ENCODE assay signal across 9 mouse cellular contexts in the genomic region with DNA sequence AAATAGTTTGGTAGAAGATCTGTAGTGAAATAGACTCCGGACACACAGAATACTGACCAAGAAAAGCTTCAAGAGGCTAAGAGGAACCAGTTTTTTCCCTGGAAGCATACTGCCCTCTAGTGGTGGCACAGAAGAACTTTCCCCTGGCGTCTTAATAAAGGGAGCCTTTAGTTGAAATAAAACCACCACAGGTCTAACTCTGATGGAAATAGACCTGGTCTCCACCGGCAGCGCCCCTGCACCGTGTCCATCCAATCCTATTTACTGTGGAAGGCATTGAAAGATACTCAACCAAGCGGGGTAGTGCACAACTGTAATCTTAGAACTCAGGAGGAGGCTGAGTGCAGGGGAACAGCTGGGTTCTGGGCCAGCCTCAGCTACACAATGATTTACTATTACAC. TPM values are rescaled to one million over a fixed set of nuclear protein-coding genes. Genes with fewer than 3 reads are reported as not detected.
DNase-seq lines count a peak whose midpoint lies in the region; ATAC-seq lines count a peak whose summit lies in the region.
"Had no signal": no experiment of that assay in that cellular context is flagged by ENCODE, and none has a peak within 500 bp of the region (broad histone marks: within the 10 kb centered on the region; RNA-seq: fewer than 3 reads in every experiment).

No protein-coding gene starts in this region.

- H3K27ac ChIP-seq in hindbrain, embryonic 11.5 days (ENCODE audit: low read depth, low read length), result no peak overlapping the region
- H3K27ac ChIP-seq in limb, embryonic 10.5 days, result no peak overlapping the region
- no peak overlapping the region for H3K27ac ChIP-seq in midbrain, embryonic 16.5 days (ENCODE audit: low read length)
- H3K27ac ChIP-seq in stomach, embryonic 14.5 days (ENCODE audit: low read length), result no peak overlapping the region
- H3K27ac ChIP-seq: macrophage had no signal

- ATAC-seq in hindbrain, embryonic 11.5 days (ENCODE audit: low FRiP score), result peak; percentile 68
- peak; percentile 76 for ATAC-seq in midbrain, embryonic 16.5 days
- peak; percentile 61 for ATAC-seq in stomach, embryonic 14.5 days (ENCODE audit: insufficient number of reproducible peaks, insufficient read depth, low FRiP score, low read depth)

- H3K9me3 ChIP-seq in hindbrain, embryonic 11.5 days (ENCODE audit: control insufficient read depth, low read length), result no peaks in the 10 kb centered on the region
- H3K9me3 ChIP-seq in limb, embryonic 10.5 days (replicated peaks), result no peaks in the 10 kb centered on the region
- no peaks in the 10 kb centered on the region for H3K9me3 ChIP-seq in midbrain, embryonic 16.5 days (replicated peaks; ENCODE audit: control insufficient read depth, low read length, poor library complexity, severe bottlenecking)
- no peaks in the 10 kb centered on the region for H3K9me3 ChIP-seq in stomach, embryonic 14.5 days (ENCODE audit: control insufficient read depth, low read depth, low read length)

- H3K4me1 ChIP-seq in hindbrain, embryonic 11.5 days (replicated peaks; ENCODE audit: control insufficient read depth, insufficient read depth, low read length), result no peaks in the 10 kb centered on the region
- no peaks in the 10 kb centered on the region for H3K4me1 ChIP-seq in limb, embryonic 10.5 days
- no peaks in the 10 kb centered on the region for H3K4me1 ChIP-seq in midbrain, embryonic 16.5 days (ENCODE audit: control insufficient read depth, insufficient read depth, low read length)
- H3K4me1 ChIP-seq in stomach, embryonic 14.5 days (ENCODE audit: control insufficient read depth, insufficient read depth, low read length), result no peaks in the 10 kb centered on the region

- no peaks in the 10 kb centered on the region for H3K36me3 ChIP-seq in hindbrain, embryonic 11.5 days (ENCODE audit: control insufficient read depth, insufficient read depth, low read length)
- H3K36me3 ChIP-seq in limb, embryonic 10.5 days, result no peaks in the 10 kb centered on the region
- no peaks in the 10 kb centered on the region for H3K36me3 ChIP-seq in midbrain, embryonic 16.5 days (ENCODE audit: control insufficient read depth, insufficient read depth, low read length)
- no peaks in the 10 kb centered on the region for H3K36me3 ChIP-seq in stomach, embryonic 14.5 days (ENCODE audit: control insufficient read depth, insufficient read depth, low read length)

- no peak overlapping the region for H3K4me2 ChIP-seq in hindbrain, embryonic 11.5 days (replicated peaks; ENCODE audit: low read depth, low read length)
- no peak overlapping the region for H3K4me2 ChIP-seq in midbrain, embryonic 16.5 days (ENCODE audit: low read length)
- no peak overlapping the region for H3K4me2 ChIP-seq in stomach, embryonic 14.5 days (replicated peaks; ENCODE audit: low read depth, low read length)

- 25% methylated on average over 6 of the region's 6 CpGs for WGBS in hindbrain, embryonic 11.5 days
- 28% methylated on average over 6 of the region's 6 CpGs for WGBS in limb, embryonic 10.5 days
- 14% methylated on average over 6 of the region's 6 CpGs for WGBS in midbrain, embryonic 16.5 days
- WGBS in stomach, embryonic 14.5 days, result 20% methylated on average over 6 of the region's 6 CpGs

- peak; percentile 3 for DNase-seq in kidney, adult 18-20 months
- DNase-seq in kidney, adult 11 months, result no peak
- peak; percentile 49 for DNase-seq in T-cell, adult 2 months (ENCODE audit: low spot score)
- DNase-seq in embryo, embryonic 10 days (ENCODE audit: low spot score), result peak; percentile 82
- DNase-seq in hindbrain, embryonic 11.5 days (ENCODE audit: low spot score), result peak; percentile 75
- peak; percentile 35 for DNase-seq in limb, embryonic 10.5 days (ENCODE audit: low spot score)

- H3K9ac ChIP-seq in hindbrain, embryonic 11.5 days (ENCODE audit: low read depth, low read length), result no peak overlapping the region
- H3K9ac ChIP-seq in midbrain, embryonic 16.5 days (ENCODE audit: low read depth, low read length), result 0 out of 2 replicates have a peak overlapping the region, but pooled peaks have one; percentile 20
- no peak overlapping the region for H3K9ac ChIP-seq in stomach, embryonic 14.5 days (replicated peaks; ENCODE audit: low read depth, low read length)

- no peaks in the 10 kb centered on the region for H3K27me3 ChIP-seq in hindbrain, embryonic 11.5 days (ENCODE audit: control insufficient read depth, insufficient read depth, low read length)
- H3K27me3 ChIP-seq in limb, embryonic 10.5 days (ENCODE audit: low read depth, poor library complexity, severe bottlenecking), result no peaks in the 10 kb centered on the region
- H3K27me3 ChIP-seq in midbrain, embryonic 16.5 days (ENCODE audit: control insufficient read depth, insufficient read depth, low read depth, low read length), result no peaks in the 10 kb centered on the region
- no peaks in the 10 kb centered on the region for H3K27me3 ChIP-seq in stomach, embryonic 14.5 days (ENCODE audit: control insufficient read depth, insufficient read depth, low read length)

- no peak overlapping the region for H3K4me3 ChIP-seq in hindbrain, embryonic 11.5 days (ENCODE audit: low read depth, low read length)
- no peak overlapping the region for H3K4me3 ChIP-seq in limb, embryonic 10.5 days
- no peak overlapping the region for H3K4me3 ChIP-seq in midbrain, embryonic 16.5 days (ENCODE audit: low read depth, low read length)
- H3K4me3 ChIP-seq in stomach, embryonic 14.5 days (ENCODE audit: low read depth, low read length), result no peak overlapping the region

RNA-seq across cellular contexts. Expression of a gene that starts 19.7 kb away (rescaled TPM):
- polyA plus RNA-seq in hindbrain, embryonic 11.5 days (2014; fragmentation: Nextera tagmentation; extraction: Ambion mirVana), result not detected in 2 replicates
- not detected in 2 replicates for polyA plus RNA-seq in limb, embryonic 10.5 days (2016; fragmentation: Nextera tagmentation; extraction: Ambion mirVana)
- 0.45 TPM in 1 of 2 replicates, not detected in the other for polyA plus RNA-seq in midbrain, embryonic 16.5 days (2015; fragmentation: Nextera tagmentation; extraction: Ambion mirVana)
- polyA plus RNA-seq in stomach, embryonic 14.5 days (2014; fragmentation: Nextera tagmentation; extraction: Ambion mirVana), result not detected in 2 replicates
- polyA plus RNA-seq: macrophage had no signal

RNA-seq across cellular contexts. Expression of a gene that starts 23.5 kb away (rescaled TPM):
- 0.25 and 0.36 TPM in 2 replicates for polyA plus RNA-seq in hindbrain, embryonic 11.5 days (2014; fragmentation: Nextera tagmentation; extraction: Ambion mirVana)
- polyA plus RNA-seq in limb, embryonic 10.5 days (2016; fragmentation: Nextera tagmentation; extraction: Ambion mirVana), result 0.11 and 0.51 TPM in 2 replicates
- polyA plus RNA-seq in midbrain, embryonic 16.5 days (2015; fragmentation: Nextera tagmentation; extraction: Ambion mirVana), result 0.28 and 0.40 TPM in 2 replicates
- polyA plus RNA-seq in stomach, embryonic 14.5 days (2014; fragmentation: Nextera tagmentation; extraction: Ambion mirVana), result 1.0 and 1.8 TPM in 2 replicates

RNA-seq across cellular contexts. Expression of a gene that starts 31.1 kb away (rescaled TPM):
- 12.5 and 12.9 TPM in 2 replicates for polyA plus RNA-seq in hindbrain, embryonic 11.5 days (2014; fragmentation: Nextera tagmentation; extraction: Ambion mirVana)
- polyA plus RNA-seq in limb, embryonic 10.5 days (2016; fragmentation: Nextera tagmentation; extraction: Ambion mirVana), result 9.2 and 12.0 TPM in 2 replicates
- 0.34 and 0.65 TPM in 2 replicates for polyA plus RNA-seq in midbrain, embryonic 16.5 days (2015; fragmentation: Nextera tagmentation; extraction: Ambion mirVana)
- 0.71 and 1.4 TPM in 2 replicates for polyA plus RNA-seq in stomach, embryonic 14.5 days (2014; fragmentation: Nextera tagmentation; extraction: Ambion mirVana)

RNA-seq across cellular contexts. Expression of a gene that starts 34.4 kb away (rescaled TPM):
- not detected in 2 replicates for polyA plus RNA-seq in hindbrain, embryonic 11.5 days (2014; fragmentation: Nextera tagmentation; extraction: Ambion mirVana)
- polyA plus RNA-seq in limb, embryonic 10.5 days (2016; fragmentation: Nextera tagmentation; extraction: Ambion mirVana), result not detected in 2 replicates
- polyA plus RNA-seq in midbrain, embryonic 16.5 days (2015; fragmentation: Nextera tagmentation; extraction: Ambion mirVana), result not detected in 2 replicates
- not detected in 2 replicates for polyA plus RNA-seq in stomach, embryonic 14.5 days (2014; fragmentation: Nextera tagmentation; extraction: Ambion mirVana)
- polyA plus RNA-seq: macrophage had no signal

RNA-seq across cellular contexts. Expression of a gene that starts 42.7 kb away (rescaled TPM):
- polyA plus RNA-seq in hindbrain, embryonic 11.5 days (2014; fragmentation: Nextera tagmentation; extraction: Ambion mirVana), result 0.33 and 0.46 TPM in 2 replicates
- 0.20 and 0.21 TPM in 2 replicates for polyA plus RNA-seq in limb, embryonic 10.5 days (2016; fragmentation: Nextera tagmentation; extraction: Ambion mirVana)
- 0.45 and 0.47 TPM in 2 replicates for polyA plus RNA-seq in midbrain, embryonic 16.5 days (2015; fragmentation: Nextera tagmentation; extraction: Ambion mirVana)
- 0.19 and 0.46 TPM in 2 replicates for polyA plus RNA-seq in stomach, embryonic 14.5 days (2014; fragmentation: Nextera tagmentation; extraction: Ambion mirVana)
